Comparison of ENCODE assay signal across 12 mouse cellular contexts in the genomic region with DNA sequence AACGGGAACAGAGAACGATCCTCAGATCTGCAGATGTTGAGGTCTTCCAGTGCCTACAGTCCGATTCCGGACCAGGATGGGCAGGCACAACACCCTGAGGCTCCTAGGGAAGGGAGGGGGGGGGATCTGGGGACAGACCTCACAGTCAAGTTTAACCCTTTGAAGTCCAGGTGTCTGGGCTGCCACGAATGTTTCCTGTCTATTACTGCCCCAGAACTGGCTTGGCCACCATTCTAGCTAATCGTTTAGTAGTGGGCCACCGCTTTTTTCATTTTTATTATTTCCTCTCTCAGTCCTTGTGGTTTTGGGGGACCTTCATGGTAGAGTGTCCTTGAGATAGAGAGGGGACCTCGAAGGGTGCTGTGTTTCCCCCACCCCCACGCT. TPM values are rescaled to one million over a fixed set of nuclear protein-coding genes. Genes with fewer than 3 reads are reported as not detected.
DNase-seq lines count a peak whose midpoint lies in the region; ATAC-seq and TF ChIP-seq lines count a peak whose summit lies in the region.
"Had no signal": no experiment of that assay in that cellular context is flagged by ENCODE, and none has a peak within 500 bp of the region (broad histone marks: within the 10 kb centered on the region; RNA-seq: fewer than 3 reads in every experiment).

No protein-coding gene starts in this region.

- TF ChIP-seq POLR2A in cortical plate, adult 2 months (IDR thresholded peaks at IDR 0.05; ENCODE audit: extremely low read depth, insufficient read depth, low read length) = no peak

- H3K4me1 ChIP-seq in heart, embryonic 10.5 days = peaks cover 30% of the 10 kb centered on the region
- H3K4me1 ChIP-seq in cortical plate, adult 2 months (ENCODE audit: control insufficient read depth, insufficient read depth, low read length) = no peaks in the 10 kb centered on the region
- H3K4me1 ChIP-seq in hindbrain, embryonic 11.5 days (replicated peaks; ENCODE audit: control insufficient read depth, insufficient read depth, low read length) = peaks cover 13% of the 10 kb centered on the region
- peaks cover 88% of the 10 kb centered on the region for H3K4me1 ChIP-seq in midbrain, embryonic 13.5 days (replicated peaks)
- H3K4me1 ChIP-seq in kidney, embryonic 15.5 days = peaks cover 28% of the 10 kb centered on the region

- no peak for DNase-seq in heart, embryonic 10.5 days (ENCODE audit: low spot score)
- no peak for DNase-seq in heart, postnatal 36 days
- DNase-seq in hindbrain, embryonic 11.5 days (ENCODE audit: low spot score) = no peak
- no peak for DNase-seq in cerebellum, postnatal 4 days (ENCODE audit: low spot score in 2 of 2)
- DNase-seq in cerebellum, adult 18-20 months = no peak
- DNase-seq: cerebellum, adult 11-12 months had no signal

- H3K36me3 ChIP-seq in heart, embryonic 10.5 days = no peaks in the 10 kb centered on the region
- no peaks in the 10 kb centered on the region for H3K36me3 ChIP-seq in hindbrain, embryonic 11.5 days (ENCODE audit: control insufficient read depth, insufficient read depth, low read length)
- no peaks in the 10 kb centered on the region for H3K36me3 ChIP-seq in midbrain, embryonic 13.5 days
- no peaks in the 10 kb centered on the region for H3K36me3 ChIP-seq in kidney, embryonic 15.5 days
- H3K36me3 ChIP-seq: heart, embryonic 15.5 days had no signal

- H3K4me2 ChIP-seq in hindbrain, embryonic 11.5 days (replicated peaks; ENCODE audit: low read depth, low read length) = peak overlapping the region; percentile 86
- peak overlapping the region; percentile 83 for H3K4me2 ChIP-seq in midbrain, embryonic 13.5 days (replicated peaks)
- no peak overlapping the region for H3K4me2 ChIP-seq in kidney, embryonic 15.5 days

- no peaks in the 10 kb centered on the region for H3K9me3 ChIP-seq in heart, embryonic 10.5 days
- no peaks in the 10 kb centered on the region for H3K9me3 ChIP-seq in hindbrain, embryonic 11.5 days (ENCODE audit: control insufficient read depth, low read length)
- H3K9me3 ChIP-seq in midbrain, embryonic 13.5 days = no peaks in the 10 kb centered on the region
- H3K9me3 ChIP-seq in kidney, embryonic 15.5 days (replicated peaks) = no peaks in the 10 kb centered on the region
- H3K9me3 ChIP-seq: heart, embryonic 15.5 days had no signal

- WGBS in heart, embryonic 10.5 days = 14% methylated on average over 9 of the region's 9 CpGs
- 15% methylated on average over 9 of the region's 9 CpGs for WGBS in hindbrain, embryonic 11.5 days
- WGBS in midbrain, embryonic 13.5 days = 13% methylated on average over 9 of the region's 9 CpGs
- WGBS in kidney, embryonic 15.5 days = 13% methylated on average over 9 of the region's 9 CpGs

- no peak for TF ChIP-seq CTCF in cortical plate, adult 2 months (IDR thresholded peaks at IDR 0.05; ENCODE audit: extremely low read depth, insufficient read depth, low read length)

- peak overlapping the region; percentile 67 for H3K9ac ChIP-seq in hindbrain, embryonic 11.5 days (ENCODE audit: low read depth, low read length)
- peak overlapping the region; percentile 82 for H3K9ac ChIP-seq in midbrain, embryonic 13.5 days (replicated peaks)
- H3K9ac ChIP-seq in kidney, embryonic 15.5 days = no peak overlapping the region
- H3K9ac ChIP-seq: heart, embryonic 15.5 days had no signal

- 0 out of 2 replicates have a peak overlapping the region, but pooled peaks have one; percentile 56 for H3K4me3 ChIP-seq in heart, embryonic 10.5 days
- H3K4me3 ChIP-seq in cortical plate, adult 2 months (ENCODE audit: insufficient read depth, low read length) = peak overlapping the region; percentile 65
- H3K4me3 ChIP-seq in hindbrain, embryonic 11.5 days (ENCODE audit: low read depth, low read length) = peak overlapping the region; percentile 49
- H3K4me3 ChIP-seq in midbrain, embryonic 13.5 days (replicated peaks) = peak overlapping the region; percentile 61
- no peak overlapping the region; the same call in 1 of the 2 replicates for H3K4me3 ChIP-seq in kidney, embryonic 15.5 days (replicated peaks)

- H3K27ac ChIP-seq in heart, embryonic 10.5 days = no peak overlapping the region
- no peak overlapping the region for H3K27ac ChIP-seq in cortical plate, adult 2 months (ENCODE audit: insufficient read depth, low read length)
- no peak overlapping the region for H3K27ac ChIP-seq in hindbrain, embryonic 11.5 days (ENCODE audit: low read depth, low read length)
- H3K27ac ChIP-seq in midbrain, embryonic 13.5 days = peak overlapping the region; percentile 83; the same call in 1 of the 2 replicates
- H3K27ac ChIP-seq in kidney, embryonic 15.5 days = no peak overlapping the region
- H3K27ac ChIP-seq: heart, embryonic 15.5 days; macrophage had no signal

- ATAC-seq in hindbrain, embryonic 11.5 days (ENCODE audit: low FRiP score) = no peak
- ATAC-seq in midbrain, embryonic 13.5 days = no peak
- no peak for ATAC-seq in kidney, embryonic 15.5 days (replicated peaks; ENCODE audit: low FRiP score)

- peaks cover 100% of the 10 kb centered on the region for H3K27me3 ChIP-seq in heart, embryonic 10.5 days (ENCODE audit: insufficient read depth, poor library complexity, severe bottlenecking)
- peaks cover 72% of the 10 kb centered on the region for H3K27me3 ChIP-seq in hindbrain, embryonic 11.5 days (ENCODE audit: control insufficient read depth, insufficient read depth, low read length)
- H3K27me3 ChIP-seq in midbrain, embryonic 13.5 days = peaks cover 97% of the 10 kb centered on the region
- peaks cover 100% of the 10 kb centered on the region for H3K27me3 ChIP-seq in kidney, embryonic 15.5 days

- intact Hi-C loops in heart, postnatal 36 days (cut with DNase I) = loop anchor here (5.0 kb wide), 1 partner anchor 210 kb away; no protein-coding TSS in a partner anchor

RNA-seq across cellular contexts. Expression of gene Grik3, which starts 1.6 kb away (rescaled TPM):
- polyA plus RNA-seq in heart, embryonic 10.5 days (2016; fragmentation: Nextera tagmentation; extraction: Ambion mirVana) = 0.12 and 0.15 TPM in 2 replicates
- under 1 TPM; 0.05 to 0.25 TPM for total RNA-seq in heart, postnatal 36 days (2021)
- 27.5 and 29.5 TPM in 2 replicates for polyA plus RNA-seq in cortical plate, adult 2 months (2012; rRNA removed)
- 2.1 and 2.9 TPM in 2 replicates for polyA plus RNA-seq in hindbrain, embryonic 11.5 days (2014; fragmentation: Nextera tagmentation; extraction: Ambion mirVana)
- polyA plus RNA-seq in midbrain, embryonic 13.5 days (2015; fragmentation: Nextera tagmentation; extraction: Ambion mirVana) = 3.1 and 3.6 TPM in 2 replicates
- polyA plus RNA-seq in kidney, embryonic 15.5 days (2015; fragmentation: Nextera tagmentation; extraction: Ambion mirVana) = 0.05 TPM in 2 replicates
- polyA plus RNA-seq: limb, embryonic 11.5 days; macrophage had no signal
